Mouse (Mus musculus) limb, embryonic 14.5 days (tissue): ENCODE measurements at regions not wholly inside any gene's neighbourhood (a gene's known extent, or its start where the extent isn't known, plus 50 kb on each side); places are given as distances from the start of the nearest gene placed in this dataset.

Experiments used
- ATAC-seq: fragments of 200-750 bp; cut with Nextera tagmentation; 2 replicates; pipeline ENCODE4 v1.8.0; 2017; ENCODE audit warnings: low read depth, moderate number of reproducible peaks, moderate TSS enrichment; ENCODE audit not compliant: low FRiP score
- DNase-seq: peaks from one replicate; pipeline ENCODE4 v3.0.0-alpha.2; 2015; ENCODE audit warnings: low spot score
- H3K27ac ChIP-seq: fragments of 300-500 bp; sonication (generic); replicated peaks from 2 replicates; pipeline ENCODE4 v1.5.1; 2014; ENCODE audit warnings: low read depth, mild to moderate bottlenecking, low read length, moderate library complexity, mixed read lengths
- H3K27me3 ChIP-seq: fragments of 300-500 bp; sonication (generic); 2 replicates; pipeline ENCODE4 v1.6.1; 2014; ENCODE audit warnings: low read length, mixed read lengths; ENCODE audit not compliant: control insufficient read depth, insufficient read depth
- H3K36me3 ChIP-seq: fragments of 300-500 bp; sonication (generic); 2 replicates; pipeline ENCODE4 v1.6.1; 2014; ENCODE audit warnings: mild to moderate bottlenecking, low read length, moderate library complexity, mixed read lengths; ENCODE audit not compliant: control insufficient read depth, insufficient read depth
- H3K4me1 ChIP-seq: fragments of 300-500 bp; sonication (generic); 2 replicates; pipeline ENCODE4 v1.6.1; 2014; ENCODE audit warnings: antibody characterized with exemption, low read length, mixed read lengths; ENCODE audit not compliant: control insufficient read depth, insufficient read depth
- H3K4me2 ChIP-seq: fragments of 300-500 bp; sonication (generic); replicated peaks from 2 replicates; pipeline ENCODE4 v1.6.1; 2014; ENCODE audit warnings: low read depth, mild to moderate bottlenecking, low read length, moderate library complexity; ENCODE audit not compliant: severe bottlenecking
- H3K4me3 ChIP-seq: fragments of 300-500 bp; sonication (generic); replicated peaks from 2 replicates; pipeline ENCODE4 v1.5.1; 2014; ENCODE audit warnings: low read length
- H3K9ac ChIP-seq: fragments of 300-500 bp; sonication (generic); 2 replicates; pipeline ENCODE4 v1.6.1; 2014; ENCODE audit warnings: mild to moderate bottlenecking, low read depth, low read length, moderate library complexity; ENCODE audit not compliant: severe bottlenecking
- H3K9me3 ChIP-seq: fragments of 300-500 bp; sonication (generic); 2 replicates; pipeline ENCODE4 v1.6.1; 2016; ENCODE audit warnings: low read length; ENCODE audit not compliant: control insufficient read depth
- POLR2A ChIP-seq: fragments of 200-500 bp; IDR thresholded peaks from 2 replicates; pipeline ENCODE4 v1.8.0; 2012; ENCODE audit warnings: inconsistent platforms, mild to moderate bottlenecking, moderate library complexity, borderline replicate concordance; ENCODE audit not compliant: insufficient read depth, insufficient read length; ENCODE audit errors: extremely low read depth
- WGBS: fragments of 180-500 bp; shearing (Covaris S2); extraction: QIAGEN DNeasy Blood & Tissue Kit; methylation state at CpG from one replicate; pipeline ENCODE4 v1.1.7; 2014; 5-methylcytosine and 5-hydroxymethylcytosine counted together

- ATAC-seq (no peak), DNase-seq (no peak)
- H3K4me1 ChIP-seq, result no peaks in the 10 kb centered on the region
- H3K27ac ChIP-seq, result no peak overlapping the region
- no peak overlapping the region for H3K9ac ChIP-seq
- no peak overlapping the region for H3K4me2 ChIP-seq
- H3K36me3 ChIP-seq, result no peaks in the 10 kb centered on the region
- no peaks in the 10 kb centered on the region for H3K9me3 ChIP-seq
- H3K4me3 ChIP-seq, result no peak overlapping the region
- H3K27me3 ChIP-seq, result no peaks in the 10 kb centered on the region
- 89% methylated on average over 3 of the region's 3 CpGs for WGBS
- no peak for TF ChIP-seq POLR2A
These were observed 397.5 kb downstream of the Adamts20 start for GRCm38 (mm10) chr15:94067721-94068120.

GRCm38 (mm10) chr15:94049638-94050273, 415.5 kb downstream of the Adamts20 start:
- Histone ChIP-seq H3K27me3 (no peaks in the 10 kb centered on the region), H3K4me3 (no peak overlapping the region), H3K27ac (no peak overlapping the region), H3K9me3 (no peaks in the 10 kb centered on the region), H3K4me2 (no peak overlapping the region), H3K4me1 (no peaks in the 10 kb centered on the region), H3K9ac (no peak overlapping the region), H3K36me3 (no peaks in the 10 kb centered on the region)
- DNase-seq (no peak), ATAC-seq (no peak)
- WGBS, result 57% methylated on average over 5 of the region's 5 CpGs
- TF ChIP-seq POLR2A, result no peak

GRCm38 (mm10) chr15:94046186-94046585, 419.0 kb downstream of the Adamts20 start:
- no peak overlapping the region for H3K4me2 ChIP-seq
- H3K9ac ChIP-seq, result no peak overlapping the region
- no peaks in the 10 kb centered on the region for H3K4me1 ChIP-seq
- no peak overlapping the region for H3K27ac ChIP-seq
- no peak for ATAC-seq
- 90% methylated on average over 6 of the region's 6 CpGs for WGBS
- H3K27me3 ChIP-seq, result no peaks in the 10 kb centered on the region
- no peaks in the 10 kb centered on the region for H3K36me3 ChIP-seq
- peaks cover 8% of the 10 kb centered on the region for H3K9me3 ChIP-seq
- no peak for TF ChIP-seq POLR2A
- H3K4me3 ChIP-seq, result no peak overlapping the region
- DNase-seq, result no peak

- Histone ChIP-seq H3K9ac (no peak overlapping the region), H3K36me3 (no peaks in the 10 kb centered on the region), H3K4me2 (no peak overlapping the region), H3K4me3 (no peak overlapping the region), H3K27ac (no peak overlapping the region), H3K9me3 (peaks cover 8% of the 10 kb centered on the region), H3K27me3 (no peaks in the 10 kb centered on the region), H3K4me1 (no peaks in the 10 kb centered on the region)
- DNase-seq (no peak), ATAC-seq (no peak)
- 79% methylated on average over 18 of the region's 18 CpGs for WGBS
- no peak for TF ChIP-seq POLR2A
These were observed 420.0 kb downstream of the Adamts20 start for GRCm38 (mm10) chr15:94045131-94045756.

GRCm38 (mm10) chr15:94032957-94033356, 432.3 kb downstream of the Adamts20 start:
- no peak overlapping the region for H3K27ac ChIP-seq
- WGBS, result 59% methylated on average over 2 of the region's 2 CpGs

More at GRCm38 (mm10) chr15:94032957-94033356, 432.3 kb downstream of the Adamts20 start:
- Histone ChIP-seq H3K27me3 (no peaks in the 10 kb centered on the region), H3K4me1 (no peaks in the 10 kb centered on the region), H3K9ac (no peak overlapping the region), H3K9me3 (no peaks in the 10 kb centered on the region), H3K4me3 (no peak overlapping the region), H3K36me3 (no peaks in the 10 kb centered on the region), H3K4me2 (no peak overlapping the region)
- ATAC-seq (no peak), DNase-seq (no peak)
- TF ChIP-seq POLR2A, result no peak
